Mouse (Mus musculus) spleen, postnatal 36 days (tissue): ENCODE measurements around the gene Kmt2e.
"Not testable (repeated sequence)": the region's sequence is repeated elsewhere in the genome, so short reads cannot be mapped to it uniquely, and the experiment has no call there.

Experiments used
- DNase-seq, 2 experiments: peaks; one replicate each; pipeline ENCODE4 v3.0.0; 2022; ENCODE audit warnings: low spot score in 2 of 2, mixed read lengths in 1 of 2

Kmt2e gene

GRCm38 (mm10) chr5:23431948-23432707 is 2.1 kb upstream of the Kmt2e start:
- no peak for DNase-seq

GRCm38 (mm10) chr5:23432708-23433645 is 1.3 kb upstream of the Kmt2e start:
- DNase-seq = peak; percentile 98 to 99

- DNase-seq = peak; percentile 60 to 64
These were observed 599 bp downstream of the Kmt2e start for GRCm38 (mm10) chr5:23434598-23435481.

- peak in 1 of 2 experiments; percentile 39 for DNase-seq
These were observed 1.4 kb downstream of the Kmt2e start for GRCm38 (mm10) chr5:23435482-23436125.

- DNase-seq = no peak
These were observed 2.5 kb downstream of the Kmt2e start for GRCm38 (mm10) chr5:23436735-23437134.

GRCm38 (mm10) chr5:23439857-23440256 is 5.6 kb downstream of the Kmt2e start:
- no peak for DNase-seq

- DNase-seq = no peak
These were observed 6.3 kb downstream of the Kmt2e start for GRCm38 (mm10) chr5:23440572-23440971.

GRCm38 (mm10) chr5:23441916-23442315 is 7.7 kb downstream of the Kmt2e start:
- DNase-seq = no peak

- DNase-seq = no peak
These were observed 10.2 kb downstream of the Kmt2e start for GRCm38 (mm10) chr5:23444411-23444810.

GRCm38 (mm10) chr5:23453561-23453960 is 19.3 kb downstream of the Kmt2e start:
- not testable (repeated sequence) for DNase-seq

GRCm38 (mm10) chr5:23461688-23462087 is 27.4 kb downstream of the Kmt2e start:
- no peak for DNase-seq

GRCm38 (mm10) chr5:23464247-23464646 is 30.0 kb downstream of the Kmt2e start:
- no peak for DNase-seq

GRCm38 (mm10) chr5:23464743-23465142 is 30.5 kb downstream of the Kmt2e start:
- no peak for DNase-seq

- no peak for DNase-seq
These were observed 32.3 kb downstream of the Kmt2e start for GRCm38 (mm10) chr5:23466546-23466945.

- no peak for DNase-seq
These were observed 39.0 kb downstream of the Kmt2e start for GRCm38 (mm10) chr5:23473098-23473873.

GRCm38 (mm10) chr5:23483811-23484210 is 49.6 kb downstream of the Kmt2e start:
- DNase-seq = no peak

- DNase-seq = no peak
These were observed 55.0 kb downstream of the Kmt2e start for GRCm38 (mm10) chr5:23489231-23489630.

- no peak for DNase-seq
These were observed 56.6 kb downstream of the Kmt2e start for GRCm38 (mm10) chr5:23490797-23491196.

GRCm38 (mm10) chr5:23496396-23496795 is 62.2 kb downstream of the Kmt2e start:
- no peak for DNase-seq

GRCm38 (mm10) chr5:23496933-23497332 is 62.7 kb downstream of the Kmt2e start:
- no peak for DNase-seq
